Mouse (Mus musculus): Measurements from ENCODE around the gene Slc39a9. TPM values are rescaled to one million over a fixed set of nuclear protein-coding genes. Genes with fewer than 3 reads are reported as not detected.

The Slc39a9 gene
- total RNA-seq, 2 experiments from 2014 or later = 20.1 to 22.6 TPM

DNA sequence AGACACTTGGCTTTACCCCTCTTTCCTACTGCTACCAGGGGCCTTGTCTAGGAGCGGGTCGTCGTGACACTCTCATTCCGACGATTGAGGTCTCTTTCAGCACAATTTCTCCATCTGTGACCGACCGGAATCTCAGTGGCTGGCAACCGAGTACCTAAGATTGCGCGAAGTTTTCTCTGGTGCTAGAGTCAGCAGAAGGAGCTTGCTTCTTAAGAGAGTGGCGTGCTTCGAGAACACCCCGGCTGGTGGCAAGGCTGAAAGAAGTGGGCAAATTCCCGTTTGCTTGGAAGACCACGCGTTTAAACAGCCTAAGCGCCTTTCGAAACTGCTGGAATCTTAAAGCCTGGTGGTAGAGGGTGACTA, 804 bp downstream of the Slc39a9 start:
- no peak for DNase-seq
- intact Hi-C loops (cut with DNase I) = no loop called here

DNA sequence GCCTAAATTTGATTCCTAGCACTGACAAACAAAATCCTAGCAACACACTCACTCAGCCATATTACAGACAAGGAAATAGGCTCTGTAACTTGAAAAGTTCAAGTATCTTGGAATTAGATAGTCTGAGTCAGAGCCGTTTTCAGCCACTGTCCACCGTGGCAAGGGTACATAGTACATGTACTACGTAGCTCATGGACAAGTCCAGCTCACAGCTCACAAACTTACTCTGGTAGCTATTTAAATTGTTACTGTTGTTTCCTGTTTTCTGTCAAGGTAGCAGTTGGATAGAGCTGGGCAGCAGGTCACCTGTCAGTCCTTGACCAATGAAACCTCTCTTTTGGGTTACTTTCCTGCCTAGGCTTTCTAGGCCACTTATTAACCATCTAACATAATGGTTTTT, 2.7 kb downstream of the Slc39a9 start:
- DNase-seq = no peak
- intact Hi-C loops (cut with DNase I) = no loop called here

DNA sequence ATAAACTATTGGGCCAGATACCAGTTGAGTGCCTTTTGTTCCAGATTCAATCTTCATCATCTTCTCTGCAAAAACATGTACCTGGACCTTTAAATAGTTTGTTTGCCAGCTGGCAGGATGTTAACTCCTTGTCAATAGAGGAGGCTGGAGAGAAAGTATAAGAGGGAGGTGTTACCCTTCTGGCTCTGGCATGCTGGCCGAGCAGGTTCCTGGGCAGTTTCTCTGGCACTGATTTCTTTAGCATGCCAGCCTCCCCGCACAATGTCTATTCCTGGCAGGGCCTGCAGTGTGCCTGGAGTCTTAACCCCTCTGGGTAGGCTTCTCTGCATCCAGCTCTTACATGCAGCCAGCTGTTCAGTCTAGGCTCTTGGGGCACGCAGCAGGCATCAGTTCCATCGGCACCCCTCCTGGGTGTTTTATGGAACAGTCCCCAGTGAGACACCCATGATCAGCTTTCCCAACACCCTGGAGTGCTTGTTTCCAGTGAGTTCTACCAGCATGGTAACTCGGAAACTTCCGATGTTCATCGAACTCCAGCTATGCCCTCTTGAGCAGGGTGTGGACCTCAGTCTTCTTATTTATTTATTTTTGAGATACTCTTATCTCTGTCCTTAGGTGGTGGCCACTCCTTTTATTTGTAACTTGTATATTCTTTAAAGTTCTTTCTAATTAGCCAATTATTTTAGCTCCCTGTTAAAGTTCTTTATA, 10.4 kb downstream of the Slc39a9 start:
- DNase-seq = peak; percentile 31 to 54
- intact Hi-C loops (cut with DNase I) = no loop called here

DNA sequence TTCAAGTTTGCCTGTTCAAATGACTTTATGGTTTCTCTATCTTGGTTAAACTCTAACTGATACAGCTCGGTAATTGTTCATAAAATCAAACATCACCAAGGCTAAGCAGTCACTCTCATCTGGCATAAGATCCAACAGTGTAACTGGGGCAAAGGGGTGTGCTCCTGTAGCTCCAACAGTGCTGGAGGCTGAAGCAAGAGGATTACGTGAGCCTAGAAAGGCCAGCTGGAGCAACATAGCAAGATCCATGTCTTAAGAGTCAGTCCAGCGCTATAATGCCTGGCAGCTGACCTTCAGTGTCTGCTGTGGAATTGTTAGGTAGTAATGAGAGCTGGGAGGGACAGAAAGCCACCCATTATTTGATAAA, 11.0 kb downstream of the Slc39a9 start:
- DNase-seq = peak; percentile 6 to 7
- intact Hi-C loops (cut with DNase I) = no loop called here

DNA sequence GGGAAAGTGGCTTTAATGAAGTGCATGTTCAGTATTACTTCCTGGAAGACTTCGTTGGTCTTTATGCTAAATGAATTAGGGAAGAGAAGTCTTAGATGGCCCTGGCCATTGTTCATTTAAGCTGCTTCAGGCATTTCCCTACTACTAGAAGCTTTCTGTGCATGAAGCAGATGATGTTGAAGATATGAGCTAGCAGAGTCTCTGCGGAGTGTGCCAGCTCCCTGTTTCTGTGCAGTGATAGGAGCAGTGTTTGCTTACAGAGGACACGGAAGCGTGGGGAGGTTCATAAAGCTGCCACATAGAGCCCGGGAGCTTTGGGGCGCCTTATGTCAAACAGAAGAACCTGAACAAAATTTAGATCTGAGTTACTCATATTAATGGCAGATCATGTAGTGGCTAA, 15.0 kb downstream of the Slc39a9 start:
- intact Hi-C loops (cut with DNase I) = no loop called here
- no peak for DNase-seq

DNA sequence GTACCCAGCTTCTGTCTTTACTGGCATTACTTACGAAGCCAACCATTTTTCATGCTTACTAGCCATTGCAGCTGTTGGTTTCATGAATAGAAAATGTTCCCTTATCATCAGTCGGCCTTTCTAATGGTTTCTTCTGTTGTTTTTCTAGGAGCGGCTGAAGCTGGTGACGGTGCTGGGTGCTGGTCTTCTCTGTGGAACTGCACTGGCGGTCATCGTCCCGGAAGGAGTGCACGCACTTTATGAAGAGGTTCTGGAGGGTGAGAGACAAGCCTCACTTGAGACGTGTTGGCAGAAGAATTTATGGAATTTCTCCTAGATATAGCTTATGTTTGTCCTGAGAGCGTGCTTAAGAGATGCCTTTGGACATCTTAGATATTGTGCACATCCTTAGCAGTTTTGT, 18.6 kb downstream of the Slc39a9 start:
- no peak for DNase-seq
- intact Hi-C loops (cut with DNase I) = no loop called here

DNA sequence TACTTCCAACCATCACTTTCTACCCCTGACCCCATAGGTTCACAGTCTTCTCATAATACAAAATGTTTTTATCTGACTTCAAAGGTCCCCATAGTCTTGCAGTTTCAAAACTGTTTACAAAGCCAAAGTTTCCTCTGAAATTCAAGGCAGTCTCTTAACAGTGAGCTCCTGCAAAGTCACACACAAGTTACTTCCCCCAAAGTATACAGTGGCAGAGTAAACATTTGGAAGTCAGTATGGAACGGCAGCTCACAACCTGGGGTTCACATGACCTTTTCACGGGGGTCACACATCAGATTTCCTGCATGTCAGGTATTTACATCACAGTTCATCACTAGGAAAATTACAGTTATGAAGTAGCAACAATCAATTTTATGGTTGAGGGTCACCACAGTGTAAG, 20.3 kb downstream of the Slc39a9 start:
- intact Hi-C loops (cut with DNase I) = no loop called here
- no peak for DNase-seq

DNA sequence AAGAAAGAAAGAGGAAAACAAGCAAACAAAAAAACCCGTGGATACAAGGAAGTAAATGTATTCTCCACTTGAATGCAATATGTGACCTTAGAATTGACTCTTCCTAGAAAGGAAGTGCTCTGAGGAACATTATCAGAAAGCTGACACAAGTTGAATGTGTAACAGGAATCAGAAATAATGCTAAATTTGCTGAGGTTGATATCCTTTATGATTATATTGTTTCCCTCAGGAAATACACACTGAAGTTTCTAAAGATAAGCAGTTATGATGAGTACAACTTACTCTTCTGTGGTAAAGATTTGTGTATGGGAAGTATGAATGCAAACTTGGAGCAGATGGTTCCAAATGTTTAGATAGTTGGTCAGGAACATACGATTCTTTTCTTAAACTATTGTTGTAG, 24.7 kb downstream of the Slc39a9 start:
- DNase-seq = no peak
- intact Hi-C loops (cut with DNase I) = loop anchor here (5.0 kb wide), 1 partner anchor 36 kb away; no protein-coding TSS in a partner anchor

DNA sequence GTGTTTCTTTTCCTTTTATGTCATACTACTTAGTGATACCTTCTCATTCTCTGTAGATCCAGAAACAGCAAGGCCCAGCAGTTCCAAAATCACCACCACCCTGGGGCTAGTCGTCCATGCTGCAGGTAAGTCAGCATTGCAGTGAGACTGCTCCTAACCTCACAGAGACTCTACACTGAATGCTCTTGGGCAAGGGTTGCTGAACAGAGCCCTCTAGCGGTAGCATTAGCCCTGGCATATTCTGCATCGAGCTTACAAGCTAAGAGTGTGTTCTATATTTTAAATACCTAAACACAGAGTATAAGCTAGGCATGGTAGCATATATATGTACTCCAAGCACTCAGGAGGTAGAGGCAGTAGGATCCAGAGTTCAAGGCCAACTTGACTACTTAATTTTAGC, 29.5 kb downstream of the Slc39a9 start:
- intact Hi-C loops (cut with DNase I) = loop anchor here (5.0 kb wide), 1 partner anchor 176 kb away; no protein-coding TSS in a partner anchor
- DNase-seq = peak; percentile 42 to 70

DNA sequence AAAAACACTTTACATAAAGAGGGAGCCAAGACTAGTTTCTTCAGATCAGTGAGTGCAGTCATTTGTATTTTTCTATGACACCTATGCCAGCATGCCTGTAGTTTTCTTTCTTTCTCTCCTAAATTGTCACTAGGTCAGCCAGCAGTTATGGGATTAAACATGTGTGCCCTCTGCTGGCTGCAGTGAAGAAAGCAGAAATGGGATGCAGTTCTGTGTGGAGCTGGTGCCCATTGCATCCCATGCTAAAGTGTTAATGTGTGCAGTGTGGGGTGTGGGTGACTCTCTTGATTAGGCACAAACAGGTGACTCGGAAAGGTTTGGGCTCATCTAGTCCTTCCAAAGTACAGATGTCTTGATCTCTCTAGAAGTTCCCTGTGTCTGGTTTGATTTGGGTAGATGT, 37.7 kb downstream of the Slc39a9 start:
- DNase-seq = peak in 1 of 2 experiments; percentile 48
- intact Hi-C loops (cut with DNase I) = loop anchor here (5.0 kb wide), 2 partner anchors 41 to 524 kb away; no protein-coding TSS in a partner anchor

DNA sequence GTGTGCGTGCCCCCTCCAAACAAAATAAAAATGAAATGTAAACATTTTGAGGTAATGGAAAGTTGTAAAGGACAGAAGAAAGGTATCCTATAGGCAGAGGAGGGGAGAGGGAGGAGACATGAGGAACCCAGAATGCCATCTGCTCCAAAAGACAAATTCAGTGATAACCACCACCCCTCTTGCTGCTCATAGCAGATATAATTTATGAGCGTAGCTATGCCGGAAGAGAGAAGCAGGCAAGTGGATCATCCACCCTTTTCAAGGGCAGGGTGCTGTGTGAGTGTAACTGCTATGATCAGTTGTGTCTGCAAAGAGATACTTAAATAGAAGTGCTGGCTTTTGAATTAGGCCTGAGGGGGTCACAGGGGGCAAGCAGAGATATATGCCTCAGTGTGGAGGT, 39.9 kb downstream of the Slc39a9 start:
- DNase-seq = no peak
- intact Hi-C loops (cut with DNase I) = loop anchor here (5.0 kb wide), 2 partner anchors 39 to 526 kb away; no protein-coding TSS in a partner anchor

DNA sequence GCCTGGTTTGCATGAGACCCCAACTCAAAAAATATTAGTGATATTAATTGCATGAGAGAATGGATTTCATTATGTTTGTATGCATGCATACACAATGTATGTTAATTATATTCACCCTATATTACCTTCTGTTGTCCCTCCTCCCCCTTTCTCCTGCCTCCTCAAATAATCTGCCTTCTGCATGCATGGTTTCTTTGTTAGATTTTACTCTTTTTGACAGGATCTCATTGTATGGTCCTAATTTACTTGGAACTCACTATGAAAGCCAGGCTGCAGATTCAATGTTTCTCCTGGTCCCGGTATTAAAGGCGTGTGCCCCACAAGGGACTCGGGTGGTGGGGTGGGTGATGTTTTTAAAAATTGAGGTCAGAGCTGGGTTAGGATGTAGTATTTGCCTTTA, 40.6 kb downstream of the Slc39a9 start:
- no peak for DNase-seq
- intact Hi-C loops (cut with DNase I) = loop anchor here (5.0 kb wide), 2 partner anchors 38 to 527 kb away; no protein-coding TSS in a partner anchor

DNA sequence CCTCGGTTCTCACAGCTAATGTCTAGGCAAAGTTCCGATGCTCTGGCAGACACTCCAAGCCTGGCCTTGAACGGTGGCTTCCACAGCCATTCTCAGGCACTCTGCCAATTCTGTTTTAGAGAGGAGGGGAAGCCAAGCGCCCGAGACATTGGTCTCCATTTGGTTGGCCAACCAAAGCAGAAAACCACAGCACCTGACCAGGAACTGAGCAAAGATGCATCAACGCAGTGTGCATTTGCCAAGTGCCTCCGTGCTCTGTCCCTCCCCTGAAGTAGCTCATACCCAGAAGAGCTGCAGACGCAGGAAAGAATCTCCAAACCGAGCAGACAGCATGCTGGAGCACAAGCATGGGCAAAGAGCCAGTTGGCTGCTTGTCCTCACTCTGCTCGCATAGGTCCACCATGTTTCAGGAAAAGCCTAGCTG, 44.1 kb downstream of the Slc39a9 start:
- intact Hi-C loops (cut with DNase I) = no loop called here
- DNase-seq = peak; percentile 31 to 51

DNA sequence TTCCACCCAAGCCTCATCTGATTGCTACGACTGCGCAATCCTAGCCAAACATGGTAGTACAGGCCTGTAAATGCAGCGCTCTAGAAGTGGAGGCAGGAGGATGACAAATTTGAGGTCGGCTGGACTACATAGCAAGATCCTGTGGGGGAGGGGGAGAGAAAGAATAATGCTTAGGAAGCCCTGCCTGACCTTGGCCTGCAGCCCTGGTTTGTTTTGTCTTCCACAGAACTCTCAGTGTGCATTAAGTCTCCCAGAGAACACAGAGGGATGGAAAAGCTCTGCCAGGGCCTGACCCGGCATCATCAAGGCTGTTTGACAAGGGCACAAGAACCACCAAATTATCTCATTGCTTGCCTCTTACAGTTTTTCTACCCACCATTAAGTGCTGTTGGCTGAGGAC, 46.0 kb downstream of the Slc39a9 start:
- no peak for DNase-seq
- intact Hi-C loops (cut with DNase I) = no loop called here

DNA sequence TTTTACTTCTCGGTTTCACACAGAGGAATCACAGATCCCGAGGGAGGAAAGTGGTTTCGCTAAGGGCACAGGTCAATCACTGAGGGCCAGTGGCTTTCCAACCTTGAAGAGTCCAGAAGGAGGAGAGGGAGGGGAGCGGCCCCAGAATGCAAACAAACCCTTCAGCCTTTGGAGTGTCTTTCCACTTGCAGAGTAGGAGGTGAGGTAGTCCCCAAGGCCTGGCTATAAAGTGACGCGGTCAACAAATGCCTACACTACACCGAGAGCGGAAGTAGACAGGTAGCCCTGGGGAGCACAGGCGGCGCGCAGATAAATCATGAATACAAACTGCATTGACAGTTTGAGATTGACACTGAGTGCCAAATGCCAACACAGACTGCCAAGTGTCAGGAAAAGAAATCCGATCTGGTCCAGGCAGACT, 48.0 kb downstream of the Slc39a9 start:
- no peak for DNase-seq
- intact Hi-C loops (cut with DNase I) = no loop called here

DNA sequence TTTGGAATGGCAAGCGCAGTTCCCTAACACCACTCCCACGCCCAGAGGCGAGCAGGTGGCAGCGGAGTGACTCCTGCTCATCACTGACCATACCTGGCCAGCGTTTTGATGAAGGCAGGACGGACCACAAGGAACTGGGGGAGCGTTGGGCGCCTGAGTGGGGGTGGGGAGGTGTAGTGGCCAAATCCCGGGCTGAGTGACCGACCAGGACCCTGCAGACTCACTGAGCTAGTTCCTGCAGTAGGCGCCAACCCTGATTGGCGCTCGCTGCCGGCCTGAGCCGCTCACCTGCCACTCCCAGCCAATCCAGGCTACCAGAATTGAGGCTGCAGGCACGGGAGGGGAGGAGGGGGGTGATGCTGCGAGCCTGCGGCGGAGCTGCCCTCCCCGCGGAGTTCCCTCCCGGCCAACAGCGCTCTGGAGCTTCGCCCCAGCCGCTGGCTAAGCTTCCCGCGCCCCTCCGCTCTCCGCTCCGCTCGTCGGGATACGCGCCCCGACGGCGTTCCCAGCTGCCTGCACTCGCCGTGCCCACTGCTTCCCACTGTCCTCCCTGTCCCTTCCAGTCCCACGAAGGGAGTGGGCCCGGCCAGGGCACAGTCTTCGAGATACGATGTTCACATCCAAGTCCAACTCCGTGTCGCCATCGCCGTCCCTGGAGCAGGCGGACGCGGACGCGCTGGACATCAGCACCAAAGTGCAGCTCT, 48.7 kb downstream of the Slc39a9 start, which contains the start of gene Plekhd1:
Plekhd1 (plus strand) TSS at position 323 of the 704 bp plus-strand sequence.
- peak; percentile 37 to 42 for DNase-seq
- intact Hi-C loops (cut with DNase I) = no loop called here

DNA sequence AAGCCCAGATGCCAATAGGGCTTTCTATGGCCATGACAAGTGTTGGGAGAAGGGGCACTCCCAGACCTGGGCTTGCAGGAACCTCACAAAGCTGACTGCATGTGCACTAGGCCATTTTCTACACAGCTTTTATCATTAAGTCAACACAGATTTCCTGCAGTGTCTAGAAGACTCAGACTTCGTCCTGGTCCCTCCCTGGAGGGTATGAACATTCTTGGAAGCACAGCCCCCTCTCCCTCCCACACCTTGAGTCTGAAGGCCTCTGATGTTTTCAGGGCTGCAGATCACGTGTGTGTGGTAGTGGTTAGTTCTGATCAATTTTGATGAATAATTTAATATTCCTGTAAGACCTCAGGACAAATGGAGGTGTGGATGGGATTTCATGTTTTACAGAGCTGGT, 50.0 kb downstream of the Slc39a9 start:
- intact Hi-C loops (cut with DNase I) = no loop called here

DNA sequence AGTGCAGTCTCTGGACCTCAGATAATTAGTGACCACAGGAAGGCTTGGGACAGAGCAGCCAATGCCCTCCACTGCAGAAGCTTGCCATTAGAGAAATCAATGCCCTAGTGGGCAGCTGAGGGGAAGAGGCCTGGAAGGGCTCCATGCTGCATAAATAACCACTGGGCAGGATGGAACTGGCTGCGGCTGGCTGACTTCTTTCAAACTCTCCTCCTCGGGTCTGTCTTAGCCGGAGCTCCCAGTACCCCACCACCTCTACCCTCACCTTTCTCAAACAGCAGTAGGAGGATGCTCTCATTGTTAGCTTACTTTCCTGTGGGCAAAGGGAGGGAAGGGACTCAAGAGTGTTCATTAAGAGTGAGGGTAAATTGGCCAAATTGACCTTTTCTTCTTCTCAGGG, 51.3 kb downstream of the Slc39a9 start:
- intact Hi-C loops (cut with DNase I) = no loop called here
- no peak for DNase-seq

More for the DNA sequence above, 50.0 kb downstream of the Slc39a9 start:
- no peak for DNase-seq

DNA sequence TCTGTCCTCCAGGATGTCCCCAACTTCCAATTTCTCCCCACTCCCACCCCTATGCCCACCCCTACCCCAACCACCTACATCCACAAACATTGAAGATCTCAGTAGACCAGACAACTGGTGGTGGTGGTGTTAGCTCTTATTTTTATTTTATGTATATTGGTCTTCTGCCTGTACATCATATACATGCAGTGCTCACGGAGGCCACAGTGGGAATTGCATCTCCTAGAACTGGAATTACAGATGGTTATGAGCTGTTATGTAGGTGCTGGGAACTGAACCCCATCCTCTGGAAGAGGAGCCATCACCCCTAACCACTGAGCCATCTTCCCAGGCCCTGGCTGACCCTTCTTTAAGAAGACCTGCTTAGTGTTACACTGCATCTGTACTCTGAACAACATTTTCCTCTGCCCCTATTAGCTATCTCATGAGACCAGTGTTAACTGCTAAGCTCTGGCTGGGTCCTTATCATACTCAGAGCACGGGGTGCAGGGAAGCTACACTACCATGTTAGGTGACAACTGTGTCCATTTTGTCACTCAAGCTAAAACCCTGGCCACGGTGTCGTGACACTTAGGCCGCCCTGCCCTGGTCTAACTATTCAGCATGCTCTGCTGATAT, 55.0 kb downstream of the Slc39a9 start:
- intact Hi-C loops (cut with DNase I) = no loop called here
- DNase-seq = no peak

DNA sequence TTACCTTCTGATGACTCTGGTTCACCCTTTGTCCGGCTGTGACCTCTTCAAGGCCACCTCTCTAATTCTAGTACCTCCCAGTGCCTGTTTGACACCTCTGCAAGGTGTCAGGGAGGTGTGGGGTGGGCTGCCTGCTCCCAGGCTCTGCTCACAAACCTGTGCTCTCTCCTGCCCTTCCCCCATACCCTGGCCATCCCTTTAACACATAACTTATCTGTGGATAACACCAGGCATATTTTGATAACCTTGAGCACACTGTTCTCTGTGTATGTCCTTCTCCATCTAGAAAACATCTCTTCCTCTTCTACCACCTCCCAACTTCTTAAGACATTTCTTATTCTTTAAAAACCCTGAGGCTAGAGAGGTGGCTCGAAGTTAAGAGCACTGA, 55.5 kb downstream of the Slc39a9 start:
- intact Hi-C loops (cut with DNase I) = no loop called here

DNA sequence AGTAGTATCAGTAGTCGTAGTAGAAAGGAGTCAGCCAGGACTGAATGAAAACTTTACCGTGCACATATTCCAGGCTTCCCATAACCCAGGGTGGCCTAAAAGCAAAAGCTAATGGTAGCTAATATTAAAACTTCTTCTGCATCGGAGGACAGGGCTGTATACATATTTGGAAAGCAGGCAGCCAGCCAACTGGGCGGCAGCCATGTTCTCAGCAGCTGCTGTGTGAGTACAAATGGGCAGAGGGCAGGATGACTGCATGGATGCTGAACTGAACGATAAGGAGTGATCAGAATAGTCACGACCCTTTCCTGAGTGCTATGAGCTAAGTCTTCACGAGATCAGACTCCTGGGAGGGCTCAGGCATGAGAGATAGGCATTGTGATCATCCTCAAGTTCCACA, 57.6 kb downstream of the Slc39a9 start:
- intact Hi-C loops (cut with DNase I) = loop anchor here (10.0 kb wide), 1 partner anchor 517 kb away; no protein-coding TSS in a partner anchor
- DNase-seq = peak in 1 of 2 experiments; percentile 34

More for the DNA sequence above, 55.5 kb downstream of the Slc39a9 start:
- no peak for DNase-seq
